Mouse (Mus musculus) intestine, embryonic 14.5 days (tissue): ENCODE measurements around the gene Slc9b2. TPM values are rescaled to one million over a fixed set of nuclear protein-coding genes. Genes with fewer than 3 reads are reported as not detected.

Source experiments
- ATAC-seq: fragments of 200-750 bp; cut with Nextera tagmentation; replicated peaks from 2 replicates; pipeline ENCODE4 v1.8.0; 2017; ENCODE audit warnings: low read depth, moderate number of reproducible peaks, moderate TSS enrichment, moderate library complexity; ENCODE audit not compliant: low FRiP score, low TSS enrichment
- DNase-seq: peaks from one replicate; pipeline ENCODE4 v3.0.0-alpha.2; 2018; ENCODE audit warnings: low spot score
- H3K27ac ChIP-seq: fragments of 300-500 bp; sonication (generic); 2 replicates; pipeline ENCODE4 v1.5.1; 2014; ENCODE audit warnings: low read depth, mild to moderate bottlenecking, control low read depth
- H3K27me3 ChIP-seq: fragments of 300-500 bp; sonication (generic); replicated peaks from 2 replicates; pipeline ENCODE4 v1.6.1; 2014; ENCODE audit warnings: low read length, control low read depth; ENCODE audit not compliant: control insufficient read depth, insufficient read depth
- H3K36me3 ChIP-seq: fragments of 300-500 bp; sonication (generic); 2 replicates; pipeline ENCODE4 v1.6.1; 2014; ENCODE audit warnings: low read length, control low read depth; ENCODE audit not compliant: control insufficient read depth, insufficient read depth
- H3K4me1 ChIP-seq: fragments of 300-500 bp; sonication (generic); replicated peaks from 2 replicates; pipeline ENCODE4 v1.6.1; 2014; ENCODE audit warnings: low read length, control low read depth, mixed read lengths; ENCODE audit not compliant: control insufficient read depth, insufficient read depth
- H3K4me2 ChIP-seq: fragments of 300-500 bp; sonication (generic); 2 replicates; pipeline ENCODE4 v1.6.1; 2014; ENCODE audit warnings: low read length
- H3K4me3 ChIP-seq: fragments of 300-500 bp; sonication (generic); 2 replicates; pipeline ENCODE4 v1.5.1; 2014; ENCODE audit warnings: low read depth, low read length, control low read depth, mixed read lengths
- H3K9ac ChIP-seq: fragments of 300-500 bp; sonication (generic); 2 replicates; pipeline ENCODE4 v1.6.1; 2014; ENCODE audit warnings: mild to moderate bottlenecking, low read length
- H3K9me3 ChIP-seq: fragments of 300-500 bp; sonication (generic); 2 replicates; pipeline ENCODE4 v1.6.1; 2016; ENCODE audit warnings: low read length, control low read depth; ENCODE audit not compliant: control insufficient read depth
- WGBS: fragments of 180-500 bp; shearing (Covaris S2); extraction: QIAGEN DNeasy Blood & Tissue Kit; methylation state at CpG from one replicate; pipeline ENCODE4 v1.1.7; 2014; 5-methylcytosine and 5-hydroxymethylcytosine counted together
- polyA plus RNA-seq: library from polyadenylated mRNA; unstranded; fragments of >200 nt; fragmentation: Nextera tagmentation; extraction: Ambion mirVana; gene quantifications from 2 replicates; pipeline ENCODE4 v1.2.1, GENCODE M21; 2014

The Slc9b2 gene
- polyA plus RNA-seq, 1 experiment from 2014 or later: 3.1 TPM

GRCm38 (mm10) chr3:135318331-135318730 is 10.8 kb downstream of the Slc9b2 start:
- Histone ChIP-seq H3K9me3 (no peaks in the 10 kb centered on the region), H3K4me2 (no peak overlapping the region), H3K27ac (no peak overlapping the region), H3K9ac (no peak overlapping the region), H3K4me3 (no peak overlapping the region), H3K36me3 (no peaks in the 10 kb centered on the region), H3K4me1 (no peaks in the 10 kb centered on the region), H3K27me3 (no peaks in the 10 kb centered on the region)
- ATAC-seq (no peak), DNase-seq (peak; percentile 16)
- WGBS: 77% methylated on average over 11 of the region's 11 CpGs

GRCm38 (mm10) chr3:135324354-135324753 is 16.9 kb downstream of the Slc9b2 start:
- no peak overlapping the region for H3K4me2 ChIP-seq
- H3K27ac ChIP-seq: no peak overlapping the region
- H3K36me3 ChIP-seq: no peaks in the 10 kb centered on the region
- WGBS: 60% methylated on average over 6 of the region's 6 CpGs
- H3K27me3 ChIP-seq: no peaks in the 10 kb centered on the region
- DNase-seq: no peak
- no peak for ATAC-seq
- H3K9me3 ChIP-seq: no peaks in the 10 kb centered on the region
- no peak overlapping the region for H3K9ac ChIP-seq
- no peaks in the 10 kb centered on the region for H3K4me1 ChIP-seq
- no peak overlapping the region for H3K4me3 ChIP-seq

- WGBS: 57% methylated on average over 6 of the region's 6 CpGs
- no peak for ATAC-seq
- no peaks in the 10 kb centered on the region for H3K27me3 ChIP-seq
- H3K4me3 ChIP-seq: no peak overlapping the region
- H3K4me2 ChIP-seq: no peak overlapping the region
- no peaks in the 10 kb centered on the region for H3K4me1 ChIP-seq
- H3K27ac ChIP-seq: no peak overlapping the region
- no peak for DNase-seq
- H3K9me3 ChIP-seq: no peaks in the 10 kb centered on the region
- H3K36me3 ChIP-seq: no peaks in the 10 kb centered on the region
- no peak overlapping the region for H3K9ac ChIP-seq
These were observed 19.7 kb downstream of the Slc9b2 start for GRCm38 (mm10) chr3:135327176-135327575.

GRCm38 (mm10) chr3:135327601-135328000 is 20.1 kb downstream of the Slc9b2 start:
- H3K27ac ChIP-seq: no peak overlapping the region
- H3K4me3 ChIP-seq: no peak overlapping the region
- no peaks in the 10 kb centered on the region for H3K9me3 ChIP-seq
- ATAC-seq: no peak
- H3K9ac ChIP-seq: no peak overlapping the region
- 55% methylated on average over 2 of the region's 2 CpGs for WGBS
- H3K4me2 ChIP-seq: no peak overlapping the region
- no peaks in the 10 kb centered on the region for H3K27me3 ChIP-seq
- no peaks in the 10 kb centered on the region for H3K36me3 ChIP-seq
- H3K4me1 ChIP-seq: no peaks in the 10 kb centered on the region
- DNase-seq: no peak

GRCm38 (mm10) chr3:135328560-135328959 is 21.1 kb downstream of the Slc9b2 start:
- 42% methylated on average over 3 of the region's 3 CpGs for WGBS
- Histone ChIP-seq H3K27me3 (no peaks in the 10 kb centered on the region), H3K36me3 (no peaks in the 10 kb centered on the region), H3K9me3 (no peaks in the 10 kb centered on the region), H3K27ac (no peak overlapping the region), H3K4me3 (no peak overlapping the region), H3K9ac (no peak overlapping the region), H3K4me1 (no peaks in the 10 kb centered on the region), H3K4me2 (no peak overlapping the region)
- ATAC-seq (no peak), DNase-seq (peak; percentile 61)

DNA sequence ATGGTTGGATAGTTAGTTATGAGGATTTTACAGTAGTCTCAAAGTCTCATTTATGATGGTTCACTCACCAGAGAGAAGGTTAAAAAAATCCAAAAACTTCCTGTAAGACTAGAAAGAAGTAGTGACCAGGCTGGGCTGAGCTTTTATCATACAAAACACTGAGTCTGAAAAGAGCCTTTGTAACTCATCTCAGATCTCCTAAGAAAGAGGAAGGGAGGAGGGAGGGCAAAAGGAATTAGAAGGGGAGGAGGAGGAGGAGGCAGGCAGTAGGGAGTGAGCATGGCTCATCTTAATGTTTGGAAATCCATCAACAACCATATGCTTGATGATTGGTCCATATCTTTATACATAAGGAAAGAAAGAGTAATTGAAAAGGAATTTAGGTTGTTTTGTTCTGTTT is 25.2 kb downstream of the Slc9b2 start:
- Histone ChIP-seq H3K27ac (no peak overlapping the region), H3K4me1 (no peaks in the 10 kb centered on the region), H3K36me3 (no peaks in the 10 kb centered on the region), H3K4me2 (no peak overlapping the region), H3K9ac (no peak overlapping the region), H3K27me3 (no peaks in the 10 kb centered on the region), H3K4me3 (no peak overlapping the region), H3K9me3 (no peaks in the 10 kb centered on the region)
- ATAC-seq (no peak), DNase-seq (no peak)

DNA sequence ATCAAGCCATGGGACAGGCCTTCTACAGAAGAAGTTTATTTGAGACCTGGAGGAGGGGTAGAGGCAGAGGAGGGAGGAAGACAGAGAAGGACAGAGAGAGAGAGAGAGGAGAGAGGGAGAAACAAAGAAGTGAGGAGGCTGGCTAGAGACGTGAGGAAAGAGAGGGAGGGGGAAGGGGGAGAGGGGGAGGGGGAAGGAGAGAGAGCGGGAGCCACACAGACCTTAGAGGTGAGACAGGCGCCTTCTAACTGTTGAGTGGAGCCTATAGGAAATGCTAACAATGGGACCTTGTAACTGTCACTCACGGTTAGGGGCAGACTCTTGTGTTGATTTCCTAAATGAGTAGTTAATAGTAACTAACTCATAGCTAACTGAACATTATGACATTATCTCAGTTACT is 26.3 kb downstream of the Slc9b2 start:
- Histone ChIP-seq H3K4me1 (no peaks in the 10 kb centered on the region), H3K27ac (no peak overlapping the region), H3K4me2 (no peak overlapping the region), H3K9me3 (no peaks in the 10 kb centered on the region), H3K4me3 (no peak overlapping the region), H3K27me3 (no peaks in the 10 kb centered on the region), H3K36me3 (no peaks in the 10 kb centered on the region), H3K9ac (no peak overlapping the region)
- 45% methylated on average over 4 of the region's 4 CpGs for WGBS
- no peak for DNase-seq
- no peak for ATAC-seq

- H3K9ac ChIP-seq: no peak within 1 kb of the TSS
- no peak within 1 kb of the TSS for H3K4me2 ChIP-seq
- WGBS: 78% methylated on average over 14 of the region's 14 CpGs
- H3K27ac ChIP-seq: no peak within 1 kb of the TSS
- DNase-seq (no peak), ATAC-seq (no peak)
- no peaks in the 10 kb centered on the region for H3K36me3 ChIP-seq
- H3K27me3 ChIP-seq: no peaks in the 10 kb centered on the region
- H3K9me3 ChIP-seq: no peaks in the 10 kb centered on the region
- H3K4me1 ChIP-seq: no peaks in the 10 kb centered on the region
- no peak within 1 kb of the TSS for H3K4me3 ChIP-seq
These were observed 40.3 kb downstream of the Slc9b2 start, which contains the start of gene Slc9b1 for GRCm38 (mm10) chr3:135347739-135348264. Slc9b1 (plus strand) TSS chr3:135348029.

DNA sequence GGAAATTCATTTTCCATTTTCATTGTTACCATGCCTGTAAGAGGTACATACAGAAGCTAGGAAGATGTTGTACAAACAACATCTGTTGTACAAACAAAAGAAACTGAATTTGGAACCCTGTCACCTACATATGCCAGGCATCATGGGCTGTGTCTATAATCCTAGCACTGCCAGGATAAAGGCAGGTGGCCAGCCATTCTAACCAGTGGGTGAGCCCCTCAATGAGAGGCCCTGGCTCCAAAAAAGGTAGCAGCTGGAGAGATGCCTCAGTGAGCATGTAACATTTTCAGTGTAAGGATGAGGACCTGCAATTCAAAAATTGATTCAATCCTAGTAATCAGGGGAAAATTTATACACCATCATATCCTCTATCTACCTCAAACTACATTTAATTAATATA is 41.5 kb downstream of the Slc9b2 start:
- Histone ChIP-seq H3K4me1 (no peaks in the 10 kb centered on the region), H3K27me3 (no peaks in the 10 kb centered on the region), H3K9me3 (no peaks in the 10 kb centered on the region), H3K4me2 (no peak overlapping the region), H3K27ac (no peak overlapping the region), H3K9ac (no peak overlapping the region), H3K4me3 (no peak overlapping the region), H3K36me3 (no peaks in the 10 kb centered on the region)
- DNase-seq (no peak), ATAC-seq (no peak)
